In genomic region chr5:122324608-122325431, GRCm38 (mm10) we compare ENCODE assay signal across 10 mouse cellular contexts. TPM values are rescaled to one million over a fixed set of nuclear protein-coding genes. Genes with fewer than 3 reads are reported as not detected.
DNase-seq lines count a peak whose midpoint lies in the region; ATAC-seq and TF ChIP-seq lines count a peak whose summit lies in the region.
"Had no signal": no experiment of that assay in that cellular context is flagged by ENCODE, and none has a peak within 500 bp of the region (broad histone marks: within the 10 kb centered on the region; RNA-seq: fewer than 3 reads in every experiment).

No protein-coding gene starts in this region.

- no peak overlapping the region for H3K9ac ChIP-seq in forebrain, postnatal 0 days
- H3K9ac ChIP-seq in forebrain, embryonic 12.5 days: no peak overlapping the region
- H3K9ac ChIP-seq: neural tube, embryonic 13.5 days had no signal

- H3K9me3 ChIP-seq in forebrain, postnatal 0 days (ENCODE audit: low read length): no peaks in the 10 kb centered on the region
- H3K9me3 ChIP-seq in forebrain, embryonic 10.5 days: no peaks in the 10 kb centered on the region
- H3K9me3 ChIP-seq in forebrain, embryonic 12.5 days: no peaks in the 10 kb centered on the region
- H3K9me3 ChIP-seq: neural tube, embryonic 13.5 days had no signal

- ATAC-seq in forebrain, postnatal 0 days: no peak
- ATAC-seq in forebrain, embryonic 12.5 days (ENCODE audit: low FRiP score): no peak

- H3K36me3 ChIP-seq in forebrain, postnatal 0 days (ENCODE audit: insufficient read depth): peaks cover 23% of the 10 kb centered on the region
- peaks cover 69% of the 10 kb centered on the region for H3K36me3 ChIP-seq in forebrain, embryonic 10.5 days (replicated peaks)
- H3K36me3 ChIP-seq in myocyte (ENCODE audit: control insufficient read depth, insufficient read depth): no peaks in the 10 kb centered on the region
- H3K36me3 ChIP-seq in forebrain, embryonic 12.5 days (replicated peaks): peaks cover 43% of the 10 kb centered on the region

- 86% methylated on average over 23 of the region's 23 CpGs for WGBS in forebrain, postnatal 0 days
- WGBS in forebrain, embryonic 10.5 days: 91% methylated on average over 23 of the region's 23 CpGs
- 90% methylated on average over 23 of the region's 23 CpGs for WGBS in forebrain, embryonic 12.5 days

- H3K4me1 ChIP-seq in forebrain, postnatal 0 days (ENCODE audit: insufficient read depth): 0 out of 2 replicates have a peak, but pooled peaks cover 3% of the 10 kb centered on the region
- no peaks in the 10 kb centered on the region for H3K4me1 ChIP-seq in forebrain, embryonic 10.5 days
- no peaks in the 10 kb centered on the region for H3K4me1 ChIP-seq in forebrain, embryonic 12.5 days
- H3K4me1 ChIP-seq: neural tube, embryonic 13.5 days had no signal

- TF ChIP-seq POLR2A in myocyte (IDR thresholded peaks at IDR 0.05; ENCODE audit: insufficient read length, low read depth): no peak

- no peaks in the 10 kb centered on the region for H3K27me3 ChIP-seq in forebrain, postnatal 0 days (ENCODE audit: insufficient read depth, low read length)
- no peaks in the 10 kb centered on the region for H3K27me3 ChIP-seq in forebrain, embryonic 10.5 days (ENCODE audit: poor library complexity, severe bottlenecking)
- no peaks in the 10 kb centered on the region for H3K27me3 ChIP-seq in myocyte (ENCODE audit: control insufficient read depth, insufficient read depth, insufficient read length)
- H3K27me3 ChIP-seq in forebrain, embryonic 12.5 days: no peaks in the 10 kb centered on the region
- H3K27me3 ChIP-seq: neural tube, embryonic 13.5 days had no signal

- no peak overlapping the region for H3K4me3 ChIP-seq in forebrain, postnatal 0 days (ENCODE audit: low read depth, low read length)
- H3K4me3 ChIP-seq in forebrain, embryonic 10.5 days: no peak overlapping the region
- H3K4me3 ChIP-seq in myocyte: no peak overlapping the region
- no peak overlapping the region for H3K4me3 ChIP-seq in forebrain, embryonic 12.5 days (replicated peaks)
- H3K4me3 ChIP-seq: neural tube, embryonic 13.5 days had no signal

- H3ac ChIP-seq in myocyte (ENCODE audit: control insufficient read depth, insufficient read length): no peak overlapping the region

- H3K27ac ChIP-seq in forebrain, postnatal 0 days (ENCODE audit: low read depth, low read length): no peak overlapping the region
- no peak overlapping the region for H3K27ac ChIP-seq in forebrain, embryonic 10.5 days
- no peak overlapping the region for H3K27ac ChIP-seq in forebrain, embryonic 12.5 days
- H3K27ac ChIP-seq: neural tube, embryonic 13.5 days had no signal

- peak; percentile 22 for DNase-seq in forebrain, postnatal 0 days
- DNase-seq in forebrain, embryonic 10.5 days (ENCODE audit: extremely low spot score, low spot score): no peak
- DNase-seq in cerebellum, adult 9-11 months: peak; percentile 95
- peak; percentile 44 to 56 for DNase-seq in layer of hippocampus, postnatal 10 days (ENCODE audit: low spot score in 2 of 2)
- DNase-seq in kidney, adult 8-10 months: no peak
- no peak for DNase-seq in adipocyte (ENCODE audit: low spot score)
- DNase-seq: B cell, adult 2 months had no signal

- no peak for TF ChIP-seq CTCF in forebrain, postnatal 0 days (IDR thresholded peaks at IDR 0.05; ENCODE audit: low read depth)

- H3K79me2 ChIP-seq in myocyte (ENCODE audit: control insufficient read depth, insufficient read depth): no peaks in the 10 kb centered on the region

- H3K4me2 ChIP-seq in forebrain, postnatal 0 days (ENCODE audit: low read depth): no peak overlapping the region
- peak overlapping the region; percentile 20 for H3K4me2 ChIP-seq in myocyte (ENCODE audit: low read depth)
- no peak overlapping the region for H3K4me2 ChIP-seq in forebrain, embryonic 12.5 days
- H3K4me2 ChIP-seq: neural tube, embryonic 13.5 days had no signal

TF ChIP-seq in myocyte, 11 proteins besides CTCF, POLR2A, EP300 and RAD21:
- TF ChIP-seq SRF (IDR thresholded peaks at IDR 0.05; ENCODE audit: control insufficient read depth, insufficient read length, low read depth) (no peak), CEBPB (IDR thresholded peaks at IDR 0.05; ENCODE audit: insufficient read depth, poor library complexity, severe bottlenecking) (no peak), REST (IDR thresholded peaks at IDR 0.05; ENCODE audit: insufficient read depth, insufficient read length) (no peak), E2F4 (IDR thresholded peaks at IDR 0.05; ENCODE audit: insufficient read depth) (no peak)

RNA-seq across cellular contexts. Expression of gene Rad9b, which starts 29.2 kb away (rescaled TPM):
- total RNA-seq in forebrain, postnatal 0 days (2014; rRNA removed): 16.4 and 20.0 TPM in 2 replicates
- polyA plus RNA-seq in forebrain, postnatal 0 days (2015; fragmentation: Nextera tagmentation; extraction: Ambion mirVana): 14.1 and 14.6 TPM in 2 replicates
- 10.7 and 11.0 TPM in 2 replicates for polyA plus RNA-seq in forebrain, embryonic 10.5 days (2016; fragmentation: Nextera tagmentation; extraction: Ambion mirVana)
- total RNA-seq in layer of hippocampus, postnatal 10 days (2021): 1 to 10 TPM; 5.1 to 5.4 TPM
- 1.9 TPM for polyA plus RNA-seq in myocyte (2012; fragmentation: generic; extraction: Trizol)
- polyA plus RNA-seq in forebrain, embryonic 12.5 days (2016; fragmentation: Nextera tagmentation; extraction: Ambion mirVana): 12.7 and 15.8 TPM in 2 replicates

RNA-seq across cellular contexts. Expression of gene Vps29, which starts 29.3 kb away (rescaled TPM):
- 142 and 157 TPM in 2 replicates for total RNA-seq in forebrain, postnatal 0 days (2014; rRNA removed)
- polyA plus RNA-seq in forebrain, postnatal 0 days (2015; fragmentation: Nextera tagmentation; extraction: Ambion mirVana): 364 and 391 TPM in 2 replicates
- polyA plus RNA-seq in forebrain, embryonic 10.5 days (2016; fragmentation: Nextera tagmentation; extraction: Ambion mirVana): 187 and 195 TPM in 2 replicates
- 100 to 1,000 TPM; 213 to 228 TPM for total RNA-seq in layer of hippocampus, postnatal 10 days (2021)
- polyA plus RNA-seq in myocyte (2012; fragmentation: generic; extraction: Trizol): 139 TPM
- 174 and 186 TPM in 2 replicates for polyA plus RNA-seq in forebrain, embryonic 12.5 days (2016; fragmentation: Nextera tagmentation; extraction: Ambion mirVana)

RNA-seq across cellular contexts. Expression of gene Pptc7, which starts 40.7 kb away (rescaled TPM):
- total RNA-seq in forebrain, postnatal 0 days (2014; rRNA removed): 14.8 and 18.3 TPM in 2 replicates
- 4.2 and 6.7 TPM in 2 replicates for polyA plus RNA-seq in forebrain, postnatal 0 days (2015; fragmentation: Nextera tagmentation; extraction: Ambion mirVana)
- polyA plus RNA-seq in forebrain, embryonic 10.5 days (2016; fragmentation: Nextera tagmentation; extraction: Ambion mirVana): 8.3 and 9.0 TPM in 2 replicates
- total RNA-seq in layer of hippocampus, postnatal 10 days (2021): 10 to 100 TPM; 26.1 to 27.3 TPM
- polyA plus RNA-seq in myocyte (2012; fragmentation: generic; extraction: Trizol): 6.2 TPM
- 9.6 and 10.7 TPM in 2 replicates for polyA plus RNA-seq in forebrain, embryonic 12.5 days (2016; fragmentation: Nextera tagmentation; extraction: Ambion mirVana)

RNA-seq across cellular contexts. Expression of gene Gpn3, which starts 46.9 kb away (rescaled TPM):
- total RNA-seq in forebrain, postnatal 0 days (2014; rRNA removed): 31.2 and 37.6 TPM in 2 replicates
- 41.0 and 44.2 TPM in 2 replicates for polyA plus RNA-seq in forebrain, postnatal 0 days (2015; fragmentation: Nextera tagmentation; extraction: Ambion mirVana)
- 84.6 and 92.9 TPM in 2 replicates for polyA plus RNA-seq in forebrain, embryonic 10.5 days (2016; fragmentation: Nextera tagmentation; extraction: Ambion mirVana)
- total RNA-seq in layer of hippocampus, postnatal 10 days (2021): 10 to 100 TPM; 26.7 to 29.1 TPM
- 18.9 TPM for polyA plus RNA-seq in myocyte (2012; fragmentation: generic; extraction: Trizol)
- 60.5 and 62.6 TPM in 2 replicates for polyA plus RNA-seq in forebrain, embryonic 12.5 days (2016; fragmentation: Nextera tagmentation; extraction: Ambion mirVana)

RNA-seq across cellular contexts. Expression of gene Fam216a, which starts 47.3 kb away (rescaled TPM):
- 136 and 141 TPM in 2 replicates for total RNA-seq in forebrain, postnatal 0 days (2014; rRNA removed)
- 147 and 150 TPM in 2 replicates for polyA plus RNA-seq in forebrain, postnatal 0 days (2015; fragmentation: Nextera tagmentation; extraction: Ambion mirVana)
- polyA plus RNA-seq in forebrain, embryonic 10.5 days (2016; fragmentation: Nextera tagmentation; extraction: Ambion mirVana): 86.1 and 90.1 TPM in 2 replicates
- 10 to 100 TPM; 77.7 to 81.3 TPM for total RNA-seq in layer of hippocampus, postnatal 10 days (2021)
- polyA plus RNA-seq in myocyte (2012; fragmentation: generic; extraction: Trizol): 27.7 TPM
- 106 and 115 TPM in 2 replicates for polyA plus RNA-seq in forebrain, embryonic 12.5 days (2016; fragmentation: Nextera tagmentation; extraction: Ambion mirVana)

Comparison
In these comparisons a context has a peak if more than half of its experiments do, and no peak if none do; other contexts are left out.
1. DNase-seq: peak in forebrain, postnatal 0 days (single experiment), cerebellum, adult 9-11 months (single experiment) and layer of hippocampus, postnatal 10 days (2 of 2); none in forebrain, embryonic 10.5 days (single experiment), kidney, adult 8-10 months (0 of 2) and adipocyte (single experiment).